Mouse (Mus musculus): ENCODE data around the gene Smim23.
A peak's percentile ranks its signal among the peaks of the same experiment; 100 is the strongest.

Gene Smim23

GRCm38 (mm10) chr11:32824505-32824904 is at the start of gene Smim23:
Gene Smim23 (minus strand): TSS chr11:32824605.
- no peak for DNase-seq (ENCODE audit: low read depth, low spot score)

- no peak for DNase-seq (ENCODE audit: low read depth, low spot score)
Measured at GRCm38 (mm10) chr11:32868619-32869383, 44.4 kb upstream of the Smim23 start.

- DNase-seq (ENCODE audit: low read depth, low spot score), result no peak
Measured at GRCm38 (mm10) chr11:32864615-32865014, 40.2 kb upstream of the Smim23 start.

- DNase-seq (ENCODE audit: low read depth, low spot score), result peak; percentile 30
Measured at GRCm38 (mm10) chr11:32857418-32857879, 33.0 kb upstream of the Smim23 start.

- DNase-seq (ENCODE audit: low read depth, low spot score), result no peak
Measured at GRCm38 (mm10) chr11:32846682-32847222, 22.3 kb upstream of the Smim23 start.

GRCm38 (mm10) chr11:32841169-32841568 is 16.8 kb upstream of the Smim23 start:
- DNase-seq (ENCODE audit: low read depth, low spot score), result no peak

- no peak for DNase-seq (ENCODE audit: low read depth, low spot score)
Measured at GRCm38 (mm10) chr11:32840256-32840655, 15.9 kb upstream of the Smim23 start.

- peak; percentile 97 for DNase-seq (ENCODE audit: low read depth, low spot score)
Measured at GRCm38 (mm10) chr11:32835022-32835421, 10.6 kb upstream of the Smim23 start.

- peak; percentile 12 for DNase-seq (ENCODE audit: low read depth, low spot score)
Measured at GRCm38 (mm10) chr11:32834367-32834918, 10.0 kb upstream of the Smim23 start.

GRCm38 (mm10) chr11:32817566-32817965 is 6.8 kb downstream of the Smim23 start:
- DNase-seq (ENCODE audit: low read depth, low spot score), result no peak

GRCm38 (mm10) chr11:32814286-32814685 is 10.1 kb downstream of the Smim23 start:
- DNase-seq (ENCODE audit: low read depth, low spot score), result no peak

- peak; percentile 21 for DNase-seq (ENCODE audit: low read depth, low spot score)
Measured at GRCm38 (mm10) chr11:32809091-32809490, 15.3 kb downstream of the Smim23 start.

- peak; percentile 84 for DNase-seq (ENCODE audit: low read depth, low spot score)
Measured at GRCm38 (mm10) chr11:32805958-32806357, 18.4 kb downstream of the Smim23 start.

GRCm38 (mm10) chr11:32803658-32804057 is 20.7 kb downstream of the Smim23 start:
- no peak for DNase-seq (ENCODE audit: low read depth, low spot score)

- no peak for DNase-seq (ENCODE audit: low read depth, low spot score)
Measured at GRCm38 (mm10) chr11:32801715-32802114, 22.7 kb downstream of the Smim23 start.

- DNase-seq (ENCODE audit: low read depth, low spot score), result no peak
Measured at GRCm38 (mm10) chr11:32800929-32801375, 23.5 kb downstream of the Smim23 start.

- DNase-seq (ENCODE audit: low read depth, low spot score), result no peak
Measured at GRCm38 (mm10) chr11:32798445-32798844, 26.0 kb downstream of the Smim23 start.

GRCm38 (mm10) chr11:32794759-32795445 is 29.5 kb downstream of the Smim23 start:
- DNase-seq (ENCODE audit: low read depth, low spot score), result no peak

- DNase-seq (ENCODE audit: low read depth, low spot score), result no peak
Measured at GRCm38 (mm10) chr11:32786201-32786600, 38.2 kb downstream of the Smim23 start.

GRCm38 (mm10) chr11:32785591-32786147 is 38.7 kb downstream of the Smim23 start:
- DNase-seq (ENCODE audit: low read depth, low spot score), result no peak

GRCm38 (mm10) chr11:32782724-32783123 is 41.7 kb downstream of the Smim23 start:
- no peak for DNase-seq (ENCODE audit: low read depth, low spot score)
